Mouse (Mus musculus) thymus, postnatal 4 days (tissue): ENCODE data around the gene Ugt1a5.

ENCODE experiments used
- DNase-seq: peaks from one replicate; pipeline ENCODE4 v3.0.0; 2021

Ugt1a5 gene

GRCm38 (mm10) chr1:88264237-88264868 is 98.5 kb downstream of the Ugt1a5 start:
- DNase-seq, result peak; percentile 10

- DNase-seq, result peak; percentile 22
Measured at GRCm38 (mm10) chr1:88264869-88265240, 99.0 kb downstream of the Ugt1a5 start.

GRCm38 (mm10) chr1:88266123-88266522 is 100.3 kb downstream of the Ugt1a5 start:
- no peak for DNase-seq

GRCm38 (mm10) chr1:88267489-88267888 is 101.7 kb downstream of the Ugt1a5 start:
- no peak for DNase-seq

GRCm38 (mm10) chr1:88268070-88268469 is 102.3 kb downstream of the Ugt1a5 start:
- no peak for DNase-seq
